8 mouse cellular contexts compared by ENCODE assay signal in the genomic region with DNA sequence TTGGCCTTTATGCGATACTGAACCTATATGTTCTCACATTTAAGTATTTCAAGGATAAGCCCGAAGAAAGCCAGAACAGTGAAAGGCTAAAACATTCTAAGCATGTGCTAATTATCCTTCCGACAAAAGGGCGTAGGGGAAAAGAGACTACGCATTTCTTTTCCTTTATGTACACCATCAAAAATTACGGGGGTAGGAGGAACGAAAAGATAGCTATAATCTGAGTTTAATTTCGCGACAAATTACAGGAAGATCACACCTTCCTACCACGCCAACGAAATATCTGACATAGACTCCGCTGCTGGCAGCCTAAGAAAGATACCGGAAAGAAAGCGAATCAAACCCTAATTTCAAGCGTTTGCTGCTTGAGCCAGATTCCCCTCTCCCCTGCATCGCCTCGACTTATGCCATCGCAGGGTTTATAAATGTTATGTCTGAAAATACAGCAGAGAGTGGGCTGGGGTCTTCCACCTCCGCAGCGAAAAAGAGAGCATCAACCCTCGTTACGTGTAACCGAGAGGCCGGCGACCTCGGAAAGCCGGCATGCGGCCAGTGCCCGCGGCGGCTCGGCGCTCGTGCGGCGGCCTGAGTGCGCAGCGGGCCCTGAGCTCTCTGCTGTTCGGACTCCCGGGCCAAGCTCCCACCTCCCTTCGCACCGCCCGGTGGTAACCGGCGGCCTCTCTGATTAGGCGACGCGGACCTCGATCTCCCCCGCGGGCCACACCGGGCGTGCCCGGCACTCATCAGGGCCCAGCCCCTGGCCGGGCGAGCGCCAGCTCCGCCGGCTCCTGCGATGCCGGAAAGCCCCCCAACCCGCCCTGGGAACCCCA. TPM values are rescaled to one million over a fixed set of nuclear protein-coding genes. Genes with fewer than 3 reads are reported as not detected.
A peak's percentile ranks its signal among the peaks of the same experiment; 100 is the strongest.
DNase-seq lines count a peak whose midpoint lies in the region; ATAC-seq and TF ChIP-seq lines count a peak whose summit lies in the region.

No protein-coding gene starts in this region.

- H3K27ac ChIP-seq in forebrain, embryonic 12.5 days: peak overlapping the region; percentile 93
- H3K27ac ChIP-seq in midbrain, embryonic 10.5 days (replicated peaks): peak overlapping the region; percentile 97

- H3K27me3 ChIP-seq in forebrain, embryonic 12.5 days: no peaks in the 10 kb centered on the region
- no peaks in the 10 kb centered on the region for H3K27me3 ChIP-seq in midbrain, embryonic 10.5 days (ENCODE audit: low read depth, poor library complexity, severe bottlenecking)

- no peak for TF ChIP-seq CTCF in lung, adult 2 months (IDR thresholded peaks at IDR 0.05; ENCODE audit: insufficient read depth, low read length)

- H3K36me3 ChIP-seq in forebrain, embryonic 12.5 days (replicated peaks): peaks cover 36% of the 10 kb centered on the region
- H3K36me3 ChIP-seq in midbrain, embryonic 10.5 days: peaks cover 53% of the 10 kb centered on the region

- H3K9me3 ChIP-seq in forebrain, embryonic 12.5 days: no peaks in the 10 kb centered on the region
- no peaks in the 10 kb centered on the region for H3K9me3 ChIP-seq in midbrain, embryonic 10.5 days (replicated peaks)

- under 1% methylated on average over 62 of the region's 62 CpGs for WGBS in lung, adult 2 months
- under 1% methylated on average over 61 of the region's 62 CpGs for WGBS in forebrain, embryonic 12.5 days
- under 1% methylated on average over 62 of the region's 62 CpGs for WGBS in midbrain, embryonic 10.5 days

- H3K4me3 ChIP-seq in lung, adult 2 months (replicated peaks; ENCODE audit: extremely low read depth, low read depth, low read length): peak overlapping the region; percentile 99
- H3K4me3 ChIP-seq in forebrain, embryonic 12.5 days (replicated peaks): peak overlapping the region; percentile 90
- H3K4me3 ChIP-seq in midbrain, embryonic 10.5 days: peak overlapping the region; percentile 91

- peak overlapping the region; percentile 75 for H3K4me2 ChIP-seq in forebrain, embryonic 12.5 days

- H3K9ac ChIP-seq in forebrain, embryonic 12.5 days: peak overlapping the region; percentile 94

- H3K4me1 ChIP-seq in lung, adult 2 months (ENCODE audit: control insufficient read depth, insufficient read depth, low read length): peaks cover 11% of the 10 kb centered on the region
- H3K4me1 ChIP-seq in forebrain, embryonic 12.5 days: peaks cover 24% of the 10 kb centered on the region
- peaks cover 24% of the 10 kb centered on the region for H3K4me1 ChIP-seq in midbrain, embryonic 10.5 days

- 0 out of 2 replicates have a peak, but pooled peaks have one; percentile 16 for TF ChIP-seq POLR2A in lung, adult 2 months (IDR thresholded peaks at IDR 0.05; ENCODE audit: borderline replicate concordance, extremely low read depth, low read depth, low read length)

- ATAC-seq in activated CD4-positive, CD25-positive, alpha-beta regulatory T cell, adult 4 months: peak; percentile 12
- peak; percentile 87 for ATAC-seq in forebrain, embryonic 12.5 days (ENCODE audit: low FRiP score)

- DNase-seq in lung, adult 2 months: no peak
- DNase-seq in lung, postnatal 10 days: no peak
- peak; percentile 84 for DNase-seq in kidney, postnatal 14 days
- DNase-seq in midbrain, embryonic 10.5 days (ENCODE audit: low spot score): no peak
- DNase-seq in spleen, adult 12 weeks (ENCODE audit: low spot score): no peak
- no peak for DNase-seq in left cerebral cortex, adult 8-10 months (ENCODE audit: low spot score in 2 of 2)

RNA-seq across cellular contexts. Expression of a gene that starts 0.6 kb away (rescaled TPM):
- polyA plus RNA-seq in lung, adult 2 months (2012; rRNA removed): 12.2 and 25.4 TPM in 2 replicates
- polyA plus RNA-seq in activated CD4-positive, CD25-positive, alpha-beta regulatory T cell, adult 4 months (2017; shearing (Covaris generic)): 100 to 1,000 TPM; 227 to 239 TPM
- 316 and 329 TPM in 2 replicates for polyA plus RNA-seq in forebrain, embryonic 12.5 days (2016; fragmentation: Nextera tagmentation; extraction: Ambion mirVana)
- 346 and 352 TPM in 2 replicates for polyA plus RNA-seq in midbrain, embryonic 10.5 days (2016; fragmentation: Nextera tagmentation; extraction: Ambion mirVana)
- total RNA-seq in left cerebral cortex, adult 8-10 months (2022): 100 to 1,000 TPM; 173 to 198 (median 182) TPM

RNA-seq across cellular contexts. Expression of a gene that starts 8.7 kb away (rescaled TPM):
- 2.1 TPM in 2 replicates for polyA plus RNA-seq in lung, adult 2 months (2012; rRNA removed)
- polyA plus RNA-seq in activated CD4-positive, CD25-positive, alpha-beta regulatory T cell, adult 4 months (2017; shearing (Covaris generic)): 10 to 100 TPM; 25.4 to 29.0 TPM
- polyA plus RNA-seq in forebrain, embryonic 12.5 days (2016; fragmentation: Nextera tagmentation; extraction: Ambion mirVana): 29.5 and 31.0 TPM in 2 replicates
- 30.9 and 34.8 TPM in 2 replicates for polyA plus RNA-seq in midbrain, embryonic 10.5 days (2016; fragmentation: Nextera tagmentation; extraction: Ambion mirVana)
- total RNA-seq in left cerebral cortex, adult 8-10 months (2022): 10 to 100 TPM in 1 of 4 experiments, 1 to 10 TPM in 3; 8.6 to 10.4 (median 9.1) TPM

RNA-seq across cellular contexts. Expression of a gene that starts 19.2 kb away (rescaled TPM):
- polyA plus RNA-seq in lung, adult 2 months (2012; rRNA removed): 2.2 and 4.5 TPM in 2 replicates
- polyA plus RNA-seq in activated CD4-positive, CD25-positive, alpha-beta regulatory T cell, adult 4 months (2017; shearing (Covaris generic)): 10 to 100 TPM; 51.4 to 54.0 TPM
- 43.8 and 49.2 TPM in 2 replicates for polyA plus RNA-seq in forebrain, embryonic 12.5 days (2016; fragmentation: Nextera tagmentation; extraction: Ambion mirVana)
- polyA plus RNA-seq in midbrain, embryonic 10.5 days (2016; fragmentation: Nextera tagmentation; extraction: Ambion mirVana): 32.4 and 39.6 TPM in 2 replicates
- 10 to 100 TPM; 39.2 to 44.4 (median 42.8) TPM for total RNA-seq in left cerebral cortex, adult 8-10 months (2022)

RNA-seq across cellular contexts. Expression of a gene that starts 55.3 kb away (rescaled TPM):
- polyA plus RNA-seq in lung, adult 2 months (2012; rRNA removed): 3.3 and 3.7 TPM in 2 replicates
- 10 to 100 TPM; 23.9 to 26.0 TPM for polyA plus RNA-seq in activated CD4-positive, CD25-positive, alpha-beta regulatory T cell, adult 4 months (2017; shearing (Covaris generic))
- 19.6 and 20.4 TPM in 2 replicates for polyA plus RNA-seq in forebrain, embryonic 12.5 days (2016; fragmentation: Nextera tagmentation; extraction: Ambion mirVana)
- 17.6 and 19.4 TPM in 2 replicates for polyA plus RNA-seq in midbrain, embryonic 10.5 days (2016; fragmentation: Nextera tagmentation; extraction: Ambion mirVana)
- total RNA-seq in left cerebral cortex, adult 8-10 months (2022): 10 to 100 TPM; 44.1 to 46.6 (median 46.5) TPM
